Mouse (Mus musculus) CD4-positive, CD25-positive, alpha-beta regulatory T cell, adult 4 months (primary cell): ENCODE data around the gene Gtsf1l. TPM values are rescaled to one million over a fixed set of nuclear protein-coding genes. Genes with fewer than 3 reads are reported as not detected.
A peak's percentile ranks its signal among the peaks of the same experiment; 100 is the strongest.

ENCODE experiments used
- ATAC-seq: one replicate; pipeline ENCODE4 v1.8.0; 2017
- polyA plus RNA-seq, 2 experiments: library from polyadenylated mRNA; unstranded; fragments of 100-300 nt; shearing (Covaris generic); gene quantifications; one replicate each; pipeline ENCODE4 v1.2.1; 2017

Gene Gtsf1l
- polyA plus RNA-seq, 2 experiments from 2014 or later = not detected

- ATAC-seq = peak; percentile 88
Observed at GRCm38 (mm10) chr2:163048125-163048524, 39.5 kb downstream of the Gtsf1l start.

DNA sequence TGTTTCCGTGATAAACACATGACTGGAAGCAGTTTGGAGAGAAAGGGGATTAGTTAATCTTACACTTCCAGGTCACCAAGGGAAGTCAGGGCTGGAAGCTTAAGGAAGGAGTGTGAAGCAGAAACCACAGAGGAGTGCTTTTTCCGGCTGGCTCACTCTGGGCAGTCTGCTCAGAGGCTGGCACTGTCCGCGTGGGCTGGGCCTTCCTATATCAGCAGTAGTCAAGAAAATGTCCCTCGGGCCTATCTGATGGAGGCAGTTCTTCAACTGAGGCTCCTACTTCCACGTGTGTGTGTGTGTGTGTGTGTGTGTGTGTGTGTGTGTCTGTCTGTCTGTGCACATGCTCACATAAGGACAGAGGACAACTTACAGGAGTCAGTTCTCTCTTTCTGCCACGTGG, 47.7 kb downstream of the Gtsf1l start:
- ATAC-seq = no peak

Other genes with a start within 250 kb of the Gtsf1l start
- 10 to 100 TPM; 21.3 to 37.8 TPM for gene Srsf6, start 156.3 kb downstream of the Gtsf1l start, polyA plus RNA-seq
- under 1 TPM in 1 of 2 experiments, not detected in 1; 0.15 TPM for gene L3mbtl1, start 144.4 kb downstream of the Gtsf1l start, polyA plus RNA-seq
- not detected for gene Sgk2, start 100.5 kb downstream of the Gtsf1l start, polyA plus RNA-seq
- gene Ift52, start 70.5 kb downstream of the Gtsf1l start, polyA plus RNA-seq = 10 to 100 TPM; 63.3 to 68.6 TPM
- gene Mybl2, start 33.2 kb downstream of the Gtsf1l start, polyA plus RNA-seq = 1 to 10 TPM; 3.4 to 4.4 TPM
- gene Tox2, start 115.3 kb upstream of the Gtsf1l start, polyA plus RNA-seq = 1 to 10 TPM; 6.4 to 6.5 TPM